Mouse (Mus musculus): Measurements from ENCODE around the gene Slc16a2.

- TF ChIP-seq POLR2A (IDR thresholded peaks at IDR 0.05; ENCODE audit: borderline replicate concordance, insufficient read depth, low read length) (no peak), CTCF (IDR thresholded peaks at IDR 0.05; ENCODE audit: borderline replicate concordance, insufficient read depth, low read depth, low read length) (no peak)
These were observed 112.1 kb downstream of the Slc16a2 start for GRCm38 (mm10) chrX:103709671-103710070.

All from cerebellum, adult 2 months (tissue).